ENCODE assay signal across 20 mouse cellular contexts in the genomic region with DNA sequence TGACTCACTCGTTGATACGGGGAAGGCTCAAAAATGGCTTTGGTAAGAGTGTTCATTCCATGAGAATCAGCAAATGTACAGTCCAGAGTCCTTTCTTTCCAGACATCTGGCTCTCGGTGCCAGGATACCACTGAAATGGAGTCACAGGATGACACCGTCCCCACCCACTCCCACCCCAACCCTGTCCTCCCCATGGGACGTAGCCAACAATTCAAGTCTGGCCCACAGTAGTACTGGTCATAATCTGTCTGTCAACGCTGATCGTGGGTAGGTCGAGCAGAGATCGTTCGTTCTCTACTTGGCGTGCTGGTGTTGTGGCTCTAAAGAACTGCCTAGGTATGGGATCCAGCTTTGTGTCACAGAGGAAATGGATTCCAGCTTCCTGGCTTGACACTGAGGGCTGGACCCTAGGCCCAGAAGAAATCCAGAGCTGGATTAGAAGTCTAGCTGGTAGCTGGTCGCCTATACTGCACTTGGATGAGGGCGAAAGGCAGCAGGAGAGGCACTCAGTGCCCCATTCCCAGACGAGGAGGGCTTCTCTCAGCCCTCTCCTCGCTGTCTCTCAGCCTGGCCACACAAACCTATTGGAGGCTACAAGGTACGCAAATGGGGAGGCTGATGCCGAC. TPM values are rescaled to one million over a fixed set of nuclear protein-coding genes. Genes with fewer than 3 reads are reported as not detected.
A peak's percentile ranks its signal among the peaks of the same experiment; 100 is the strongest.
DNase-seq lines count a peak whose midpoint lies in the region; ATAC-seq and TF ChIP-seq lines count a peak whose summit lies in the region.
"Had no signal": no experiment of that assay in that cellular context is flagged by ENCODE, and none has a peak within 500 bp of the region (broad histone marks: within the 10 kb centered on the region; RNA-seq: fewer than 3 reads in every experiment).

No protein-coding gene starts in this region.

- 0 out of 2 replicates have a peak, but pooled peaks have one; percentile 4 for ATAC-seq in lung, postnatal 0 days
- ATAC-seq in G1E (ENCODE audit: extremely low read depth, insufficient number of reproducible peaks, low FRiP score, poor library complexity, severe bottlenecking), result no peak
- no peak for ATAC-seq in forebrain, embryonic 13.5 days
- ATAC-seq: forebrain, embryonic 14.5 days had no signal

- no peak for TF ChIP-seq EP300 in lung, postnatal 0 days (IDR thresholded peaks at IDR 0.05)

- no peak overlapping the region for H3K4me3 ChIP-seq in lung, postnatal 0 days (ENCODE audit: low read depth, low read length)
- peak overlapping the region; percentile 56; the same call in 1 of the 2 replicates for H3K4me3 ChIP-seq in G1E (ENCODE audit: low read depth, low read length)
- no peak overlapping the region for H3K4me3 ChIP-seq in macrophage (ENCODE audit: inconsistent target)
- H3K4me3 ChIP-seq in forebrain, embryonic 13.5 days, result no peak overlapping the region
- H3K4me3 ChIP-seq: embryonic facial prominence, embryonic 15.5 days; heart, adult 2 months; hindbrain, embryonic 15.5 days; kidney, embryonic 15.5 days; limb, embryonic 15.5 days; midbrain, embryonic 10.5 days had no signal

- H3K4me1 ChIP-seq in lung, postnatal 0 days (ENCODE audit: insufficient read depth, low read depth, low read length), result no peaks in the 10 kb centered on the region; the same call in 1 of the 2 replicates
- H3K4me1 ChIP-seq in G1E (ENCODE audit: insufficient read depth, low read depth, low read length), result peaks cover 84% of the 10 kb centered on the region
- peaks cover 11% of the 10 kb centered on the region for H3K4me1 ChIP-seq in forebrain, embryonic 13.5 days
- H3K4me1 ChIP-seq: midbrain, embryonic 10.5 days had no signal

- no peak for DNase-seq in lung, postnatal 0 days (ENCODE audit: low spot score)
- DNase-seq in lung, postnatal 14 days, result no peak
- DNase-seq in G1E (ENCODE audit: low spot score), result no peak
- peak; percentile 12 for DNase-seq in induced T-regulatory cell, adult 2 months (ENCODE audit: low read depth)
- DNase-seq in heart, adult 18-20 months, result no peak
- no peak for DNase-seq in spleen, postnatal 14 days (ENCODE audit: low spot score in 2 of 2)
- DNase-seq: adrenal gland, adult 2 months; cerebellum, adult 2 months; heart, postnatal 10 days; right cerebral cortex, postnatal 14 days; thymus, postnatal 25 days had no signal

- no peaks in the 10 kb centered on the region for H3K27me3 ChIP-seq in lung, postnatal 0 days (replicated peaks; ENCODE audit: insufficient read depth, low read length)
- H3K27me3 ChIP-seq in G1E (ENCODE audit: insufficient read depth, low read length), result no peaks in the 10 kb centered on the region
- no peaks in the 10 kb centered on the region for H3K27me3 ChIP-seq in forebrain, embryonic 13.5 days
- H3K27me3 ChIP-seq: embryonic facial prominence, embryonic 15.5 days; hindbrain, embryonic 15.5 days; kidney, embryonic 15.5 days; limb, embryonic 15.5 days had no signal

- no peaks in the 10 kb centered on the region for H3K36me3 ChIP-seq in lung, postnatal 0 days (ENCODE audit: insufficient read depth, low read length)
- H3K36me3 ChIP-seq in G1E (replicated peaks) (peaks cover 30% of the 10 kb centered on the region), macrophage (ENCODE audit: inconsistent target) (no peaks in the 10 kb centered on the region)
- no peaks in the 10 kb centered on the region for H3K36me3 ChIP-seq in forebrain, embryonic 13.5 days (ENCODE audit: poor library complexity, severe bottlenecking)
- H3K36me3 ChIP-seq: embryonic facial prominence, embryonic 15.5 days; hindbrain, embryonic 15.5 days; kidney, embryonic 15.5 days; limb, embryonic 15.5 days; midbrain, embryonic 10.5 days had no signal

- no peak overlapping the region for H3K9ac ChIP-seq in lung, postnatal 0 days (replicated peaks; ENCODE audit: low read depth)
- H3K9ac ChIP-seq in forebrain, embryonic 13.5 days, result no peak overlapping the region
- H3K9ac ChIP-seq: embryonic facial prominence, embryonic 15.5 days; hindbrain, embryonic 15.5 days; kidney, embryonic 15.5 days; limb, embryonic 15.5 days had no signal

- no peak overlapping the region for H3K27ac ChIP-seq in lung, postnatal 0 days (ENCODE audit: low read length)
- H3K27ac ChIP-seq in macrophage, result peak overlapping the region; percentile 87
- no peak overlapping the region for H3K27ac ChIP-seq in forebrain, embryonic 13.5 days
- H3K27ac ChIP-seq: embryonic facial prominence, embryonic 15.5 days; heart, adult 2 months; hindbrain, embryonic 15.5 days; kidney, embryonic 15.5 days; limb, embryonic 15.5 days; midbrain, embryonic 10.5 days had no signal

- no peaks in the 10 kb centered on the region for H3K9me3 ChIP-seq in lung, postnatal 0 days (ENCODE audit: low read length)
- no peaks in the 10 kb centered on the region for H3K9me3 ChIP-seq in G1E (replicated peaks)
- no peaks in the 10 kb centered on the region for H3K9me3 ChIP-seq in forebrain, embryonic 13.5 days (replicated peaks)
- H3K9me3 ChIP-seq: embryonic facial prominence, embryonic 15.5 days; hindbrain, embryonic 15.5 days; kidney, embryonic 15.5 days; limb, embryonic 15.5 days; midbrain, embryonic 10.5 days had no signal

- TF ChIP-seq CTCF in lung, postnatal 0 days (IDR thresholded peaks at IDR 0.05), result no peak
- no peak for TF ChIP-seq CTCF in G1E (IDR thresholded peaks at IDR 0.05; ENCODE audit: low read depth, low read length)

- no peak overlapping the region for H3K4me2 ChIP-seq in lung, postnatal 0 days (replicated peaks; ENCODE audit: low read depth, low read length)
- no peak overlapping the region for H3K4me2 ChIP-seq in forebrain, embryonic 13.5 days
- H3K4me2 ChIP-seq: embryonic facial prominence, embryonic 15.5 days; hindbrain, embryonic 15.5 days; limb, embryonic 15.5 days had no signal

- 78% methylated on average over 17 of the region's 17 CpGs for WGBS in lung, postnatal 0 days
- WGBS in macrophage (ENCODE audit: missing documents), result 87% methylated on average over 17 of the region's 17 CpGs
- 85% methylated on average over 17 of the region's 17 CpGs for WGBS in forebrain, embryonic 13.5 days

- no peaks in the 10 kb centered on the region for H3K79me2 ChIP-seq in macrophage (ENCODE audit: inconsistent target)

RNA-seq across cellular contexts. Expression of a gene that starts 41.6 kb away (rescaled TPM):
- polyA plus RNA-seq in lung, postnatal 0 days (2015; fragmentation: Nextera tagmentation; extraction: Ambion mirVana), result 26.3 and 26.9 TPM in 2 replicates
- total RNA-seq in G1E (2014; fragmentation: Nextera tagmentation), result 55.5 and 59.7 TPM in 2 replicates
- total RNA-seq in G1E (2017), result 41.1 and 46.7 TPM in 2 replicates
- 26.7 and 28.0 TPM in 2 replicates for polyA plus RNA-seq in G1E (2012)
- total RNA-seq in macrophage (2018; cell fraction: chromatin; rRNA removed), result 100 to 1,000 TPM in 4 of 26 experiments, 10 to 100 TPM in 22; 41.9 to 208 (median 75.3) TPM
- total RNA-seq in macrophage (2018; cell fraction: cytosol; rRNA removed), result 100 to 1,000 TPM in 12 of 26 experiments, 10 to 100 TPM in 14; 50.3 to 124 (median 79.9) TPM
- 10 to 100 TPM; 41.7 to 89.2 (median 65.9) TPM for total RNA-seq in macrophage (2018; cell fraction: nucleus; rRNA removed)
- 68.0 to 101 TPM (median 94.1 TPM) in 3 replicates for polyA plus RNA-seq in macrophage (2018)
- polyA plus RNA-seq in forebrain, embryonic 13.5 days (2015; fragmentation: Nextera tagmentation; extraction: Ambion mirVana), result 5.7 and 6.7 TPM in 2 replicates
- 10 to 100 TPM; 31.0 to 32.9 TPM for total RNA-seq in heart, adult 18-20 months (2021)
